Mouse (Mus musculus): ENCODE data around the gene Bhlha15.

The Bhlha15 gene

GRCm38 (mm10) chr5:144189950-144190583, at the start of gene Bhlha15:
TSS of gene Bhlha15 (plus strand) at chr5:144190286.
- DNase-seq, result peak; percentile 78 to 84

GRCm38 (mm10) chr5:144143531-144143930, 46.6 kb upstream of the Bhlha15 start:
- no peak for DNase-seq

GRCm38 (mm10) chr5:144146898-144147297, 43.2 kb upstream of the Bhlha15 start:
- no peak for DNase-seq

GRCm38 (mm10) chr5:144149530-144149929, 40.6 kb upstream of the Bhlha15 start:
- DNase-seq, result no peak

GRCm38 (mm10) chr5:144151270-144151669, 38.8 kb upstream of the Bhlha15 start:
- no peak for DNase-seq

GRCm38 (mm10) chr5:144154528-144154927, 35.6 kb upstream of the Bhlha15 start:
- DNase-seq, result peak; percentile 66 to 82

GRCm38 (mm10) chr5:144158604-144159003, 31.5 kb upstream of the Bhlha15 start:
- DNase-seq, result peak; percentile 93 to 96

GRCm38 (mm10) chr5:144159137-144159536, 30.9 kb upstream of the Bhlha15 start:
- no peak for DNase-seq

- DNase-seq, result no peak
Measured at GRCm38 (mm10) chr5:144162080-144162812, 27.8 kb upstream of the Bhlha15 start.

GRCm38 (mm10) chr5:144162813-144163517, 27.1 kb upstream of the Bhlha15 start:
- DNase-seq, result peak; percentile 88 to 89

GRCm38 (mm10) chr5:144165756-144166155, 24.3 kb upstream of the Bhlha15 start:
- DNase-seq, result no peak

GRCm38 (mm10) chr5:144169275-144169975, 20.7 kb upstream of the Bhlha15 start:
- DNase-seq, result peak; percentile 48 to 62

- no peak for DNase-seq
Measured at GRCm38 (mm10) chr5:144173648-144174047, 16.4 kb upstream of the Bhlha15 start.

- no peak for DNase-seq
Measured at GRCm38 (mm10) chr5:144178216-144178615, 11.9 kb upstream of the Bhlha15 start.

- DNase-seq, result no peak
Measured at GRCm38 (mm10) chr5:144181249-144181648, 8.8 kb upstream of the Bhlha15 start.

- no peak for DNase-seq
Measured at GRCm38 (mm10) chr5:144182542-144183247, 7.4 kb upstream of the Bhlha15 start.

GRCm38 (mm10) chr5:144183248-144183559, 6.9 kb upstream of the Bhlha15 start:
- DNase-seq, result no peak

GRCm38 (mm10) chr5:144183647-144184335, 6.3 kb upstream of the Bhlha15 start:
- no peak for DNase-seq

- no peak for DNase-seq
Measured at GRCm38 (mm10) chr5:144184350-144185045, 5.6 kb upstream of the Bhlha15 start.

- DNase-seq, result no peak
Measured at GRCm38 (mm10) chr5:144188422-144188821, 1.7 kb upstream of the Bhlha15 start.

- no peak for DNase-seq
Measured at GRCm38 (mm10) chr5:144189327-144189726, 759 bp upstream of the Bhlha15 start.

Measured in kidney, postnatal 36 days (tissue).